Comparison of ENCODE assay signal across 9 mouse cellular contexts in the genomic region with DNA sequence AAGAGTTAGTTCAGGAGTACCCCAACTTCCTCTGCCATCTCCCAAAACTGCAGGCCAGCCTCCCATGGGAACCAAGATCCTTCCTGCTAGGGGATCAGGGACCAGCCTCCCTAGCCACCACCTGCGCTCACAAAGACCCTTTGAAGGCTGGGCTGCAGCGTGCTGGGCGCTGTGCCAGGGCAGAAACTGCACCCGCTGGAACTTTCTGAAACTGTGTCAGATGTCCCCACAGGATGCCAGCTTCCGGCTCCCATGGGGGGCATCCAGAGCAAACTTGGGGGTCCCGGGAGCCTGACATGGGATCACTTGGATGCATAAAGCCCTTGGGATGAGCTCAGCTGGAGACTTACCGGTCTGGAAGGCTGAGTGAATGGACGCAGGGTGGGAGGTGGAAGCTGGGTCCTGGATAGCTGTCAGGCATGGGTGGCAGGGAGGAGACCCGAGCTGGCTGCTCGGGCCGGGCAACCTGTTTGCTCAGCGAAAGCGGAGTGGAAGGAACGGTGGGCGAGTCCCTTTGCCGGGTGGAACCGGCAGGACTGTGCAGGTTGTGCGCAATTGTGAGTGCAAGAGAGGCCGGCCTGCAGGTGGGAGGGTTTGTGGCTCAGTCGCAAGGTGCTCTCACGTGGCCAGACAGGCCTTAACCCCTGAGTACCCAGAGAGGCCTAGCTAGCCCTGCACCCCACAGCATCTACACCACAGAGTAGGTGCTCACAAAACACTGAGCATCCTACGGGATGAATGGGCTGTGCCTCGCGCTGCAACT. TPM values are rescaled to one million over a fixed set of nuclear protein-coding genes. Genes with fewer than 3 reads are reported as not detected.
DNase-seq lines count a peak whose midpoint lies in the region; ATAC-seq and TF ChIP-seq lines count a peak whose summit lies in the region.
"Had no signal": no experiment of that assay in that cellular context is flagged by ENCODE, and none has a peak within 500 bp of the region (broad histone marks: within the 10 kb centered on the region; RNA-seq: fewer than 3 reads in every experiment).

No protein-coding gene starts in this region.

- peak; percentile 56; the same call in 1 of the 2 replicates for TF ChIP-seq POLR2A in small intestine, adult 2 months (IDR thresholded peaks at IDR 0.05; ENCODE audit: low read depth, low read length)

- peak overlapping the region; percentile 6; the same call in 1 of the 2 replicates for H3K4me2 ChIP-seq in forebrain, embryonic 12.5 days
- H3K4me2 ChIP-seq in forebrain, embryonic 11.5 days (ENCODE audit: low read depth, low read length, severe bottlenecking): no peak overlapping the region
- H3K4me2 ChIP-seq in embryonic facial prominence, embryonic 13.5 days: peak overlapping the region; percentile 31
- 0 out of 2 replicates have a peak overlapping the region, but pooled peaks have one; percentile 10 for H3K4me2 ChIP-seq in limb, embryonic 15.5 days

- DNase-seq in forebrain, embryonic 11.5 days (ENCODE audit: low spot score): no peak
- DNase-seq in left cerebral cortex, postnatal 14 days (ENCODE audit: low spot score in 2 of 2): no peak
- no peak for DNase-seq in adrenal gland, adult 8-10 months

- H3K4me1 ChIP-seq in forebrain, embryonic 12.5 days: peaks cover 48% of the 10 kb centered on the region
- peaks cover 18% of the 10 kb centered on the region; the same call in 1 of the 2 replicates for H3K4me1 ChIP-seq in forebrain, embryonic 11.5 days (replicated peaks; ENCODE audit: control insufficient read depth, insufficient read depth, low read length)
- H3K4me1 ChIP-seq in embryonic facial prominence, embryonic 13.5 days: peaks cover 40% of the 10 kb centered on the region
- H3K4me1 ChIP-seq in limb, embryonic 15.5 days: peaks cover 49% of the 10 kb centered on the region
- peaks cover 34% of the 10 kb centered on the region for H3K4me1 ChIP-seq in small intestine, adult 2 months (ENCODE audit: control insufficient read depth, insufficient read depth, insufficient read length, low read length)

- H3K4me3 ChIP-seq in forebrain, embryonic 12.5 days (replicated peaks): 0 out of 2 replicates have a peak overlapping the region, but pooled peaks have one; percentile 0
- H3K4me3 ChIP-seq in forebrain, embryonic 11.5 days (ENCODE audit: low read depth, low read length): no peak overlapping the region
- peak overlapping the region; percentile 19 for H3K4me3 ChIP-seq in embryonic facial prominence, embryonic 13.5 days
- H3K4me3 ChIP-seq in limb, embryonic 15.5 days: peak overlapping the region; percentile 18
- peak overlapping the region; percentile 74 for H3K4me3 ChIP-seq in small intestine, adult 2 months (ENCODE audit: low read depth, low read length)
- H3K4me3 ChIP-seq: erythroblast, embryonic 14.5 days had no signal

- intact Hi-C loops in left cerebral cortex, postnatal 14 days (cut with DNase I): no loop called here

- no peaks in the 10 kb centered on the region for H3K9me3 ChIP-seq in forebrain, embryonic 12.5 days
- H3K9me3 ChIP-seq in forebrain, embryonic 11.5 days (ENCODE audit: control insufficient read depth, low read length): no peaks in the 10 kb centered on the region
- no peaks in the 10 kb centered on the region for H3K9me3 ChIP-seq in embryonic facial prominence, embryonic 13.5 days
- H3K9me3 ChIP-seq in limb, embryonic 15.5 days: no peaks in the 10 kb centered on the region

- H3K27ac ChIP-seq in forebrain, embryonic 12.5 days: no peak overlapping the region
- no peak overlapping the region for H3K27ac ChIP-seq in forebrain, embryonic 11.5 days (ENCODE audit: low read depth, low read length)
- peak overlapping the region; percentile 24; the same call in 1 of the 2 replicates for H3K27ac ChIP-seq in embryonic facial prominence, embryonic 13.5 days
- peak overlapping the region; percentile 50; the same call in 1 of the 2 replicates for H3K27ac ChIP-seq in limb, embryonic 15.5 days
- peak overlapping the region; percentile 98 for H3K27ac ChIP-seq in small intestine, adult 2 months (ENCODE audit: insufficient read depth, low read depth, low read length)

- WGBS in forebrain, embryonic 12.5 days: 12% methylated on average over 24 of the region's 24 CpGs
- 13% methylated on average over 24 of the region's 24 CpGs for WGBS in forebrain, embryonic 11.5 days
- 11% methylated on average over 24 of the region's 24 CpGs for WGBS in embryonic facial prominence, embryonic 13.5 days
- 13% methylated on average over 24 of the region's 24 CpGs for WGBS in limb, embryonic 15.5 days
- 12% methylated on average over 24 of the region's 24 CpGs for WGBS in small intestine, adult 2 months

- no peak overlapping the region for H3K9ac ChIP-seq in forebrain, embryonic 12.5 days
- no peak overlapping the region for H3K9ac ChIP-seq in forebrain, embryonic 11.5 days (ENCODE audit: low read length)
- peak overlapping the region; percentile 51 for H3K9ac ChIP-seq in embryonic facial prominence, embryonic 13.5 days
- H3K9ac ChIP-seq in limb, embryonic 15.5 days: no peak overlapping the region

- peaks cover 6% of the 10 kb centered on the region; the same call in 1 of the 2 replicates for H3K36me3 ChIP-seq in forebrain, embryonic 12.5 days (replicated peaks)
- no peaks in the 10 kb centered on the region for H3K36me3 ChIP-seq in forebrain, embryonic 11.5 days (ENCODE audit: control insufficient read depth, insufficient read depth, low read length)
- H3K36me3 ChIP-seq in embryonic facial prominence, embryonic 13.5 days: 0 out of 2 replicates have a peak, but pooled peaks cover 3% of the 10 kb centered on the region
- peaks cover 4% of the 10 kb centered on the region; the same call in 1 of the 2 replicates for H3K36me3 ChIP-seq in limb, embryonic 15.5 days
- H3K36me3 ChIP-seq in small intestine, adult 2 months (ENCODE audit: control insufficient read depth, insufficient read depth, low read length): peaks cover 2% of the 10 kb centered on the region; the same call in 1 of the 2 replicates

- TF ChIP-seq CTCF in small intestine, adult 2 months (IDR thresholded peaks at IDR 0.05; ENCODE audit: extremely low read depth, insufficient read length, insufficient replicate concordance, low read depth, low read length): no peak

- H3K27me3 ChIP-seq in forebrain, embryonic 12.5 days: peaks cover 32% of the 10 kb centered on the region
- peaks cover 20% of the 10 kb centered on the region for H3K27me3 ChIP-seq in forebrain, embryonic 11.5 days (ENCODE audit: control insufficient read depth, insufficient read depth, low read length)
- H3K27me3 ChIP-seq in embryonic facial prominence, embryonic 13.5 days: peaks cover 41% of the 10 kb centered on the region
- H3K27me3 ChIP-seq in limb, embryonic 15.5 days: peaks cover 32% of the 10 kb centered on the region
- H3K27me3 ChIP-seq in small intestine, adult 2 months (ENCODE audit: control insufficient read depth, insufficient read depth, low read length): no peaks in the 10 kb centered on the region

- ATAC-seq in forebrain, embryonic 12.5 days (ENCODE audit: low FRiP score): no peak
- ATAC-seq in forebrain, embryonic 11.5 days (replicated peaks; ENCODE audit: low FRiP score): no peak
- ATAC-seq in embryonic facial prominence, embryonic 13.5 days (ENCODE audit: insufficient number of reproducible peaks, insufficient read depth, low FRiP score, low TSS enrichment, low read depth): no peak
- no peak for ATAC-seq in limb, embryonic 15.5 days (ENCODE audit: insufficient number of reproducible peaks, low FRiP score, low TSS enrichment, low read depth)
- no peak for ATAC-seq in granulocyte monocyte progenitor cell, adult 5-6 weeks (replicated peaks; ENCODE audit: poor library complexity, severe bottlenecking)

RNA-seq across cellular contexts. Expression of a gene that starts 0.5 kb away (rescaled TPM):
- polyA plus RNA-seq in forebrain, embryonic 12.5 days (2016; fragmentation: Nextera tagmentation; extraction: Ambion mirVana): 9.7 and 11.4 TPM in 2 replicates
- polyA plus RNA-seq in forebrain, embryonic 11.5 days (2014; fragmentation: Nextera tagmentation; extraction: Ambion mirVana): 10.1 and 11.9 TPM in 2 replicates
- polyA plus RNA-seq in embryonic facial prominence, embryonic 13.5 days (2015; fragmentation: Nextera tagmentation; extraction: Ambion mirVana): 5.0 and 7.2 TPM in 2 replicates
- polyA plus RNA-seq in limb, embryonic 15.5 days (2015; fragmentation: Nextera tagmentation; extraction: Ambion mirVana): 8.4 and 9.9 TPM in 2 replicates
- 124 and 239 TPM in 2 replicates for polyA plus RNA-seq in small intestine, adult 2 months (2012; rRNA removed)
- 1.0 and 8.4 TPM in 2 replicates for total RNA-seq in granulocyte monocyte progenitor cell, adult 5-6 weeks (2014; fragmentation: Nextera tagmentation)
- 1.3 and 6.2 TPM in 2 replicates for total RNA-seq in granulocyte monocyte progenitor cell, adult 5-6 weeks (2017)
- total RNA-seq in left cerebral cortex, postnatal 14 days (2021): under 1 TPM; 0.15 to 0.47 TPM
- under 1 TPM; 0.22 to 0.81 (median 0.29) TPM for total RNA-seq in adrenal gland, adult 8-10 months (2022)

RNA-seq across cellular contexts. Expression of a gene that starts 1.9 kb away (rescaled TPM):
- polyA plus RNA-seq in forebrain, embryonic 12.5 days (2016; fragmentation: Nextera tagmentation; extraction: Ambion mirVana): 84.1 and 98.7 TPM in 2 replicates
- polyA plus RNA-seq in forebrain, embryonic 11.5 days (2014; fragmentation: Nextera tagmentation; extraction: Ambion mirVana): 74.1 and 74.9 TPM in 2 replicates
- 56.0 and 57.6 TPM in 2 replicates for polyA plus RNA-seq in embryonic facial prominence, embryonic 13.5 days (2015; fragmentation: Nextera tagmentation; extraction: Ambion mirVana)
- 44.8 and 48.1 TPM in 2 replicates for polyA plus RNA-seq in limb, embryonic 15.5 days (2015; fragmentation: Nextera tagmentation; extraction: Ambion mirVana)
- polyA plus RNA-seq in small intestine, adult 2 months (2012; rRNA removed): 26.1 and 50.8 TPM in 2 replicates
- total RNA-seq in granulocyte monocyte progenitor cell, adult 5-6 weeks (2014; fragmentation: Nextera tagmentation): 32.4 and 42.7 TPM in 2 replicates
- total RNA-seq in granulocyte monocyte progenitor cell, adult 5-6 weeks (2017): 24.7 and 32.7 TPM in 2 replicates
- total RNA-seq in left cerebral cortex, postnatal 14 days (2021): 100 to 1,000 TPM; 391 to 396 TPM
- total RNA-seq in adrenal gland, adult 8-10 months (2022): 10 to 100 TPM; 42.6 to 61.1 (median 53.3) TPM

RNA-seq across cellular contexts. Expression of a gene that starts 24.1 kb away (rescaled TPM):
- 31.1 and 33.3 TPM in 2 replicates for polyA plus RNA-seq in forebrain, embryonic 12.5 days (2016; fragmentation: Nextera tagmentation; extraction: Ambion mirVana)
- 36.2 and 42.0 TPM in 2 replicates for polyA plus RNA-seq in forebrain, embryonic 11.5 days (2014; fragmentation: Nextera tagmentation; extraction: Ambion mirVana)
- polyA plus RNA-seq in embryonic facial prominence, embryonic 13.5 days (2015; fragmentation: Nextera tagmentation; extraction: Ambion mirVana): 61.9 and 67.9 TPM in 2 replicates
- 77.1 and 87.5 TPM in 2 replicates for polyA plus RNA-seq in limb, embryonic 15.5 days (2015; fragmentation: Nextera tagmentation; extraction: Ambion mirVana)
- 100 and 207 TPM in 2 replicates for polyA plus RNA-seq in small intestine, adult 2 months (2012; rRNA removed)
- 19.7 and 29.1 TPM in 2 replicates for total RNA-seq in granulocyte monocyte progenitor cell, adult 5-6 weeks (2014; fragmentation: Nextera tagmentation)
- 14.2 and 19.9 TPM in 2 replicates for total RNA-seq in granulocyte monocyte progenitor cell, adult 5-6 weeks (2017)
- total RNA-seq in left cerebral cortex, postnatal 14 days (2021): 10 to 100 TPM; 34.8 to 35.8 TPM
- 10 to 100 TPM; 61.9 to 72.3 (median 66.4) TPM for total RNA-seq in adrenal gland, adult 8-10 months (2022)

RNA-seq across cellular contexts. Expression of a gene that starts 24.1 kb away (rescaled TPM):
- 136 and 138 TPM in 2 replicates for polyA plus RNA-seq in forebrain, embryonic 12.5 days (2016; fragmentation: Nextera tagmentation; extraction: Ambion mirVana)
- 147 and 154 TPM in 2 replicates for polyA plus RNA-seq in forebrain, embryonic 11.5 days (2014; fragmentation: Nextera tagmentation; extraction: Ambion mirVana)
- 197 and 202 TPM in 2 replicates for polyA plus RNA-seq in embryonic facial prominence, embryonic 13.5 days (2015; fragmentation: Nextera tagmentation; extraction: Ambion mirVana)
- polyA plus RNA-seq in limb, embryonic 15.5 days (2015; fragmentation: Nextera tagmentation; extraction: Ambion mirVana): 189 and 194 TPM in 2 replicates
- polyA plus RNA-seq in small intestine, adult 2 months (2012; rRNA removed): 104 and 169 TPM in 2 replicates
- total RNA-seq in granulocyte monocyte progenitor cell, adult 5-6 weeks (2014; fragmentation: Nextera tagmentation): 94.0 and 105 TPM in 2 replicates
- 161 and 185 TPM in 2 replicates for total RNA-seq in granulocyte monocyte progenitor cell, adult 5-6 weeks (2017)
- total RNA-seq in left cerebral cortex, postnatal 14 days (2021): 10 to 100 TPM; 39.0 to 41.4 TPM
- 100 to 1,000 TPM; 100 to 139 (median 113) TPM for total RNA-seq in adrenal gland, adult 8-10 months (2022)

RNA-seq across cellular contexts. Expression of a gene that starts 30.0 kb away (rescaled TPM):
- 60.8 and 61.8 TPM in 2 replicates for polyA plus RNA-seq in forebrain, embryonic 12.5 days (2016; fragmentation: Nextera tagmentation; extraction: Ambion mirVana)
- 51.2 and 53.2 TPM in 2 replicates for polyA plus RNA-seq in forebrain, embryonic 11.5 days (2014; fragmentation: Nextera tagmentation; extraction: Ambion mirVana)
- 43.2 and 46.9 TPM in 2 replicates for polyA plus RNA-seq in embryonic facial prominence, embryonic 13.5 days (2015; fragmentation: Nextera tagmentation; extraction: Ambion mirVana)
- 37.3 and 39.3 TPM in 2 replicates for polyA plus RNA-seq in limb, embryonic 15.5 days (2015; fragmentation: Nextera tagmentation; extraction: Ambion mirVana)
- polyA plus RNA-seq in small intestine, adult 2 months (2012; rRNA removed): 16.6 and 29.2 TPM in 2 replicates
- total RNA-seq in granulocyte monocyte progenitor cell, adult 5-6 weeks (2014; fragmentation: Nextera tagmentation): 16.2 and 16.3 TPM in 2 replicates
- 19.4 and 26.5 TPM in 2 replicates for total RNA-seq in granulocyte monocyte progenitor cell, adult 5-6 weeks (2017)
- 10 to 100 TPM; 25.1 to 27.2 TPM for total RNA-seq in left cerebral cortex, postnatal 14 days (2021)
- total RNA-seq in adrenal gland, adult 8-10 months (2022): 10 to 100 TPM; 37.7 to 47.5 (median 42.5) TPM

Comparison
In these comparisons a context has a peak if more than half of its experiments do, and no peak if none do; other contexts are left out.
1. H3K27ac ChIP-seq: peak in embryonic facial prominence, embryonic 13.5 days (single experiment), limb, embryonic 15.5 days (single experiment) and small intestine, adult 2 months (single experiment); none in forebrain, embryonic 12.5 days (single experiment) and forebrain, embryonic 11.5 days (single experiment).